Mouse (Mus musculus) left cerebral cortex, postnatal 10 days (tissue): ENCODE results near the gene Qrich1. TPM values are rescaled to one million over a fixed set of nuclear protein-coding genes. Genes with fewer than 3 reads are reported as not detected.

Experiments
- microRNA-seq: library from miRNA; unstranded; fragments of <30 nt; microRNA quantifications from one replicate; pipeline ENCODE4 v1.2.0, GENCODE M21; 2022
- total RNA-seq, 2 experiments: library from RNA; stranded (reverse); gene quantifications; 2 replicates each; pipeline ENCODE4 v1.2.3; 2021

The Qrich1 gene
- total RNA-seq, 2 experiments from 2014 or later: 125 to 131 TPM

Small RNA genes within 50 kb of the gene (microRNA-seq; reads per million reads assigned to microRNA genes)
- gene Gm24083 (not detected), gene Mir191 (not detected), gene Mir425 (761 reads per million, percentile 75 among the genes with 10 or more reads in this experiment)

Other genes starting within 250 kb of the Qrich1 start
- 100 to 1,000 TPM; 118 to 122 TPM for gene Nicn1, start 226.4 kb upstream of the Qrich1 start, total RNA-seq
- gene Amt, start 220.0 kb upstream of the Qrich1 start, total RNA-seq: 10 to 100 TPM; 22.5 to 23.5 TPM
- 100 to 1,000 TPM; 209 to 216 TPM for gene Rhoa, start 210.7 kb upstream of the Qrich1 start, total RNA-seq
- gene Tcta, start 210.6 kb upstream of the Qrich1 start, total RNA-seq: 10 to 100 TPM; 58.0 to 59.3 TPM
- 10 to 100 TPM; 91.2 to 92.6 TPM for gene Gpx1, start 177.9 kb upstream of the Qrich1 start, total RNA-seq
- gene Usp4, start 169.0 kb upstream of the Qrich1 start, total RNA-seq: 100 to 1,000 TPM; 122 to 125 TPM
- 1 to 10 TPM; 1.4 to 2.1 TPM for gene 1700102P08Rik, start 124.0 kb upstream of the Qrich1 start, total RNA-seq
- under 1 TPM; 0.19 to 0.26 TPM for gene Ccdc36, start 88.3 kb upstream of the Qrich1 start, total RNA-seq
- gene BC048562, start 80.3 kb upstream of the Qrich1 start, total RNA-seq: not detected
- 10 to 100 TPM; 38.7 to 39.6 TPM for gene Ccdc71, start 56.3 kb upstream of the Qrich1 start, total RNA-seq
- 10 to 100 TPM; 32.5 to 35.9 TPM for gene Klhdc8b, start 55.2 kb upstream of the Qrich1 start, total RNA-seq
- 10 to 100 TPM; 29.6 to 34.2 TPM for gene Lamb2, start 37.1 kb upstream of the Qrich1 start, total RNA-seq
- gene Usp19, start 26.2 kb upstream of the Qrich1 start, total RNA-seq: 100 to 1,000 TPM; 104 to 114 TPM
- gene Qars, start 9.1 kb upstream of the Qrich1 start, total RNA-seq: 10 to 100 TPM; 82.9 to 91.8 TPM
- 10 to 100 TPM; 64.3 to 68.3 TPM for gene Impdh2, start 43.5 kb downstream of the Qrich1 start, total RNA-seq
- 10 to 100 TPM; 53.3 to 57.0 TPM for gene Ndufaf3, start 50.6 kb downstream of the Qrich1 start, total RNA-seq
- 10 to 100 TPM; 70.9 to 76.1 TPM for gene Dalrd3, start 53.1 kb downstream of the Qrich1 start, total RNA-seq
- gene Wdr6, start 61.9 kb downstream of the Qrich1 start, total RNA-seq: 100 to 1,000 TPM; 282 TPM
- 10 to 100 TPM; 47.8 to 52.2 TPM for gene P4htm, start 80.9 kb downstream of the Qrich1 start, total RNA-seq
- 10 to 100 TPM; 46.7 to 48.8 TPM for gene Arih2, start 132.6 kb downstream of the Qrich1 start, total RNA-seq
- gene Slc25a20, start 145.3 kb downstream of the Qrich1 start, total RNA-seq: 10 to 100 TPM; 15.7 to 16.5 TPM
- gene Prkar2a, start 172.5 kb downstream of the Qrich1 start, total RNA-seq: 10 to 100 TPM; 54.3 to 58.7 TPM